Comparison of ENCODE assay signal across 28 mouse cellular contexts in the genomic region with DNA sequence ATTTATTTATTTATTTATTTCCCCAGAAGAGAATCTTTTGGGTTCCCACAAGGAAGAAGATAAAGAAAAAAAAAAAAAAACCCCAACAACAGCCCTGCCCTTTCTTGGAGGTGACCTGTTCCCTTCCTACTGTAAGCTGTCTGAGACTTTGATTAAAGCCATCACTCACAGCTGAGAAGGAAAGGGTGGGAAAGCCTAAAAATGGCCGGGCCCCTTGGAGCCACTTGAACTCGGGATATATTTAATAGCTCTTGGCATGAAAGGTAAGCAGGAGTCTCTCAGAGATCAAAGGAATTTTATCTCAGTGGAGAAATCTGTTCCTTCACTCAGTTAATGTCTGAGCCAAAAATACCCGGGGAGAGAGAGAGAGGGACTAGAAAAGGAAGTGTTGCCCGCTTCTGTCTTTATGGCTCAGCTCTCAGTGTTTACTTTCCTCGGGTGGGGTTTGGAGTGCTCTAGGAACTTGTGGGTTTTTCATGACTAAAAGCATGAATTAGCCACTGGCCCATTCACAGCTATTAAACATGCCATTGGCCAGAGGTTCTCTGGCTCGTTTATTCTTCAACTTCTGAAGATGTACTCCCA. TPM values are rescaled to one million over a fixed set of nuclear protein-coding genes. Genes with fewer than 3 reads are reported as not detected.
DNase-seq lines count a peak whose midpoint lies in the region; ATAC-seq and TF ChIP-seq lines count a peak whose summit lies in the region.
"Had no signal": no experiment of that assay in that cellular context is flagged by ENCODE, and none has a peak within 500 bp of the region (broad histone marks: within the 10 kb centered on the region; RNA-seq: fewer than 3 reads in every experiment).

No protein-coding gene starts in this region.

- no peaks in the 10 kb centered on the region for H3K27me3 ChIP-seq in heart, embryonic 12.5 days (replicated peaks)
- no peaks in the 10 kb centered on the region for H3K27me3 ChIP-seq in lung, embryonic 14.5 days (ENCODE audit: insufficient read depth, low read length)
- no peaks in the 10 kb centered on the region for H3K27me3 ChIP-seq in lung, embryonic 16.5 days (ENCODE audit: control insufficient read depth, insufficient read depth, low read depth, low read length)
- H3K27me3 ChIP-seq: CH12.LX; forebrain, embryonic 12.5 days; limb, embryonic 15.5 days; Patski had no signal

- 13% methylated on average over 6 of the region's 6 CpGs for WGBS in heart, embryonic 12.5 days
- 11% methylated on average over 6 of the region's 6 CpGs for WGBS in lung, embryonic 14.5 days
- 7% methylated on average over 6 of the region's 6 CpGs for WGBS in lung, adult 2 months
- WGBS in lung, embryonic 16.5 days: 5% methylated on average over 6 of the region's 6 CpGs

- H3K9ac ChIP-seq in heart, embryonic 12.5 days: no peak overlapping the region
- no peak overlapping the region for H3K9ac ChIP-seq in lung, embryonic 14.5 days
- H3K9ac ChIP-seq in lung, embryonic 16.5 days (ENCODE audit: low read length): no peak overlapping the region
- H3K9ac ChIP-seq: forebrain, embryonic 12.5 days; hindbrain, embryonic 14.5 days; limb, embryonic 15.5 days; liver, embryonic 14.5 days; neural tube, embryonic 13.5 days had no signal

- DNase-seq in heart, adult 18-20 months: no peak
- DNase-seq in lung, embryonic 14.5 days: peak; percentile 71
- DNase-seq in lung, adult 2 months: no peak
- DNase-seq in lung, postnatal 4 days: peak; percentile 20 to 57
- DNase-seq in layer of hippocampus, adult 8-10 months (ENCODE audit: low spot score in 2 of 2): no peak
- DNase-seq: B cell, adult 2 months; cerebellum, adult 11-12 months; cerebellum, postnatal 10 days; heart, postnatal 36 days; kidney, postnatal 25 days; layer of hippocampus, adult 9-11 months; left cerebral cortex, postnatal 4 days; retina, postnatal 1 day; thymus, postnatal 25 days had no signal

- ATAC-seq in heart, embryonic 12.5 days (ENCODE audit: insufficient number of reproducible peaks, low FRiP score): no peak
- ATAC-seq in lung, embryonic 14.5 days (ENCODE audit: insufficient read depth): peak; percentile 70
- peak; percentile 84 for ATAC-seq in lung, embryonic 16.5 days (ENCODE audit: low read depth)
- ATAC-seq: inflammation-experienced regulatory T-cells, adult 6 months; midbrain, embryonic 16.5 days; Patski had no signal

- TF ChIP-seq CTCF in lung, embryonic 14.5 days (IDR thresholded peaks at IDR 0.05; ENCODE audit: low read depth): no peak
- TF ChIP-seq CTCF in lung, adult 2 months (IDR thresholded peaks at IDR 0.05; ENCODE audit: insufficient read depth, low read length): no peak

- H3K9me3 ChIP-seq in heart, embryonic 12.5 days (replicated peaks): no peaks in the 10 kb centered on the region
- no peaks in the 10 kb centered on the region for H3K9me3 ChIP-seq in lung, embryonic 14.5 days (ENCODE audit: low read depth, low read length)
- no peaks in the 10 kb centered on the region for H3K9me3 ChIP-seq in lung, embryonic 16.5 days (ENCODE audit: control insufficient read depth, low read length)
- H3K9me3 ChIP-seq: forebrain, embryonic 12.5 days; limb, embryonic 15.5 days; midbrain, embryonic 10.5 days; neural tube, embryonic 13.5 days had no signal

- 0 out of 2 replicates have a peak overlapping the region, but pooled peaks have one; percentile 14 for H3K4me2 ChIP-seq in heart, embryonic 12.5 days
- H3K4me2 ChIP-seq in lung, embryonic 14.5 days: no peak overlapping the region
- no peak overlapping the region for H3K4me2 ChIP-seq in lung, embryonic 16.5 days (ENCODE audit: low read depth, low read length)
- H3K4me2 ChIP-seq: forebrain, embryonic 12.5 days; hindbrain, embryonic 14.5 days; limb, embryonic 15.5 days; neural tube, embryonic 13.5 days had no signal

- TF ChIP-seq POLR2A in lung, adult 2 months (IDR thresholded peaks at IDR 0.05; ENCODE audit: borderline replicate concordance, extremely low read depth, low read depth, low read length): no peak

- no peak overlapping the region for H3K4me3 ChIP-seq in heart, embryonic 12.5 days
- H3K4me3 ChIP-seq in lung, embryonic 14.5 days (ENCODE audit: low read depth, low read length): no peak overlapping the region
- H3K4me3 ChIP-seq in lung, adult 2 months (replicated peaks; ENCODE audit: extremely low read depth, low read depth, low read length): no peak overlapping the region
- H3K4me3 ChIP-seq in lung, embryonic 16.5 days (ENCODE audit: low read length): no peak overlapping the region
- H3K4me3 ChIP-seq: forebrain, embryonic 12.5 days; limb, embryonic 15.5 days; midbrain, embryonic 10.5 days; myocyte; neural tube, embryonic 13.5 days had no signal

- H3K4me1 ChIP-seq in heart, embryonic 12.5 days (replicated peaks): peaks cover 21% of the 10 kb centered on the region
- peaks cover 8% of the 10 kb centered on the region; the same call in 1 of the 2 replicates for H3K4me1 ChIP-seq in lung, embryonic 14.5 days (ENCODE audit: insufficient read depth)
- H3K4me1 ChIP-seq in lung, adult 2 months (ENCODE audit: control insufficient read depth, insufficient read depth, low read length): no peaks in the 10 kb centered on the region
- H3K4me1 ChIP-seq in lung, embryonic 16.5 days (replicated peaks; ENCODE audit: control insufficient read depth, insufficient read depth, low read length): peaks cover 11% of the 10 kb centered on the region

- no peaks in the 10 kb centered on the region for H3K36me3 ChIP-seq in heart, embryonic 12.5 days
- no peaks in the 10 kb centered on the region for H3K36me3 ChIP-seq in lung, embryonic 14.5 days (ENCODE audit: insufficient read depth)
- no peaks in the 10 kb centered on the region for H3K36me3 ChIP-seq in lung, embryonic 16.5 days (ENCODE audit: control insufficient read depth, insufficient read depth, low read length)
- H3K36me3 ChIP-seq: forebrain, embryonic 12.5 days; G1E; limb, embryonic 15.5 days; neural tube, embryonic 13.5 days had no signal

- H3K27ac ChIP-seq in heart, embryonic 12.5 days (ENCODE audit: poor library complexity, severe bottlenecking): peak overlapping the region; percentile 53; the same call in 1 of the 2 replicates
- H3K27ac ChIP-seq in lung, embryonic 14.5 days (ENCODE audit: low read depth): no peak overlapping the region
- peak overlapping the region; percentile 53 for H3K27ac ChIP-seq in lung, embryonic 16.5 days (ENCODE audit: low read length)
- H3K27ac ChIP-seq: forebrain, embryonic 12.5 days; hindbrain, embryonic 14.5 days; limb, embryonic 15.5 days; liver, embryonic 14.5 days; midbrain, embryonic 10.5 days; neural tube, embryonic 13.5 days had no signal

RNA-seq across cellular contexts. Expression of gene Tmem132c, which starts 41.0 kb away (rescaled TPM):
- 3.4 and 3.6 TPM in 2 replicates for polyA plus RNA-seq in heart, embryonic 12.5 days (2016; fragmentation: Nextera tagmentation; extraction: Ambion mirVana)
- under 1 TPM; 0.05 to 0.21 TPM for total RNA-seq in heart, adult 18-20 months (2021)
- polyA plus RNA-seq in lung, embryonic 14.5 days (2014; fragmentation: Nextera tagmentation; extraction: Ambion mirVana): 23.3 and 28.5 TPM in 2 replicates
- 13.8 TPM in 2 replicates for polyA plus RNA-seq in lung, adult 2 months (2012; rRNA removed)
- 13.1 and 14.2 TPM in 2 replicates for polyA plus RNA-seq in lung, embryonic 16.5 days (2015; fragmentation: Nextera tagmentation; extraction: Ambion mirVana)
- total RNA-seq in layer of hippocampus, adult 8-10 months (2022): 1 to 10 TPM; 3.9 to 4.1 (median 4.0) TPM
- total RNA-seq: CH12.LX, G1E had no signal
- polyA plus RNA-seq: G1E, myocyte, Patski had no signal

Comparison
In these comparisons a context has a peak if more than half of its experiments do, and no peak if none do; other contexts are left out.
1. DNase-seq: peak in lung, embryonic 14.5 days (single experiment) and lung, postnatal 4 days (2 of 2); none in heart, adult 18-20 months (0 of 2), lung, adult 2 months (single experiment) and layer of hippocampus, adult 8-10 months (0 of 2).